Mouse (Mus musculus): Measurements from ENCODE around the gene Cdk20.

DNA sequence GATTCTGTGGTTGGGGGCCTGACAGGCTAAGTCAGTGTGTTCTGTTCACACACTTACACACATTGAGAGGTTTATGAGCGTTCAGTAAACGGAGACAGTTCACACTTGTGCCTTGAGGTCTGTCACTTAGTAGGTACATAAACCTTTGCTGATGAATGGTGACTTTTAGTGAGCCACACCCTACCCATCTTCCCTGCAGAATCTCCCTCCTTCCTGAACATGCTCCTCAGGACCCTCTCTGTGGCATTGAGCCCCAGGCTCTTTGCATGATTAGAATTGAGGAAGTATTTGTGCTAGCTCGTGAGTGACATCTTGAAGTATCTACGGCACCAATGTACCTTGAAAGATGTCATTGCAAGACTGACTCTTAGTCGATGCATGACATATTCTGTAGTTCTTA is 16.6 kb downstream of the Cdk20 start:
- TF ChIP-seq POLR2A (IDR thresholded peaks at IDR 0.05; ENCODE audit: insufficient read depth, low read depth, low read length) = no peak
- TF ChIP-seq CTCF (IDR thresholded peaks at IDR 0.05; ENCODE audit: insufficient read depth, low read depth, low read length) = no peak
